Mouse (Mus musculus) kidney, adult 2 months (tissue): ENCODE data around the gene Mrps31.

Experiments used
- CTCF ChIP-seq: fragments of 200-500 bp; conservative IDR thresholded peaks from 2 replicates; pipeline ENCODE4 v1.5.1; 2011; ENCODE audit warnings: low read depth, mild to moderate bottlenecking, control low read depth, low read length, moderate library complexity, mixed read lengths; ENCODE audit not compliant: insufficient read depth, insufficient read length
- POLR2A ChIP-seq: fragments of 200-500 bp; IDR thresholded peaks from one replicate; pipeline ENCODE4 v1.6.1; 2011; ENCODE audit warnings: low read depth, low read length, control low read depth

DNA sequence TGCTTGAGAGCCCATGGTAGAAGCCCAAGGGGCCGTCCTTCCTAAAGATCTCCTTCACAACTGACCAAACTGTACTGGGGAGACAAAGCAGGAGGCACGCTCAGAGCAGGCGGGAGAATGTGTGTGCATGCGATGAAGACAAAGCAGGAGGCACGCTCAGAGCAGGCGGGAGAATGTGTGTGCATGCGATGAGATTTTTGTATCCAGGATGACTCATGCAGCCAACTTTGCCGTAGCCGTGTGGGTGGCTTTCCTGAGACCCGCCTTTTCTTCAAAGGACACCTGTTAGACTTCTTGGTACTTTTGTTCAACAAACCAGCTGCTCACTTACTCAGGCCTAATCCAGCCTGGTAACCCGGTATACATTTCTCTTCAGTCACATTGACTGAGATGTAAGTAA lies 30.2 kb upstream of the Mrps31 start:
- TF ChIP-seq CTCF (no peak), POLR2A (no peak)
